Mouse (Mus musculus): ENCODE results near the gene Rgs6. TPM values are rescaled to one million over a fixed set of nuclear protein-coding genes. Genes with fewer than 3 reads are reported as not detected.

Rgs6 gene
- under 1 TPM in 1 of 2 experiments, not detected in 1; 0.49 TPM for polyA plus RNA-seq (2017; shearing (Covaris generic))

GRCm38 (mm10) chr12:82588017-82588416 lies at the start of gene Rgs6:
TSS of gene Rgs6 (plus strand) at chr12:82588292.
- ATAC-seq: no peak

GRCm38 (mm10) chr12:82547127-82547526 lies 41.0 kb upstream of the Rgs6 start:
- ATAC-seq: no peak

GRCm38 (mm10) chr12:82549228-82549627 lies 38.9 kb upstream of the Rgs6 start:
- no peak for ATAC-seq

- no peak for ATAC-seq
Observed at GRCm38 (mm10) chr12:82550076-82550475, 38.0 kb upstream of the Rgs6 start.

- ATAC-seq: no peak
Observed at GRCm38 (mm10) chr12:82552376-82552775, 35.7 kb upstream of the Rgs6 start.

GRCm38 (mm10) chr12:82562916-82563315 lies 25.2 kb upstream of the Rgs6 start:
- ATAC-seq: no peak

- no peak for ATAC-seq
Observed at GRCm38 (mm10) chr12:82568370-82568769, 19.7 kb upstream of the Rgs6 start.

GRCm38 (mm10) chr12:82572706-82573105 lies 15.4 kb upstream of the Rgs6 start:
- ATAC-seq: no peak

GRCm38 (mm10) chr12:82586592-82586991 lies 1.5 kb upstream of the Rgs6 start:
- ATAC-seq: no peak

GRCm38 (mm10) chr12:82587348-82587895 lies 670 bp upstream of the Rgs6 start:
- ATAC-seq: no peak

- ATAC-seq: no peak
Observed at GRCm38 (mm10) chr12:82588846-82589630, 946 bp downstream of the Rgs6 start.

- no peak for ATAC-seq
Observed at GRCm38 (mm10) chr12:82599011-82599410, 10.9 kb downstream of the Rgs6 start.

GRCm38 (mm10) chr12:82600406-82600805 lies 12.3 kb downstream of the Rgs6 start:
- no peak for ATAC-seq

- ATAC-seq: no peak
Observed at GRCm38 (mm10) chr12:82602823-82603222, 14.7 kb downstream of the Rgs6 start.

- no peak for ATAC-seq
Observed at GRCm38 (mm10) chr12:82603308-82603707, 15.2 kb downstream of the Rgs6 start.

- no peak for ATAC-seq
Observed at GRCm38 (mm10) chr12:82603979-82604378, 15.9 kb downstream of the Rgs6 start.

- ATAC-seq: no peak
Observed at GRCm38 (mm10) chr12:82612769-82613660, 24.9 kb downstream of the Rgs6 start.

- no peak for ATAC-seq
Observed at GRCm38 (mm10) chr12:82616486-82616812, 28.4 kb downstream of the Rgs6 start.

GRCm38 (mm10) chr12:82616813-82617681 lies 29.0 kb downstream of the Rgs6 start:
- no peak for ATAC-seq

GRCm38 (mm10) chr12:82617682-82618370 lies 29.7 kb downstream of the Rgs6 start:
- ATAC-seq: no peak

GRCm38 (mm10) chr12:82640441-82640840 lies 52.3 kb downstream of the Rgs6 start:
- ATAC-seq: no peak

GRCm38 (mm10) chr12:82647876-82648275 lies 59.8 kb downstream of the Rgs6 start:
- ATAC-seq: no peak
